Mouse (Mus musculus) ovary, postnatal 14 days (tissue): ENCODE data around the gene Cpne6.
A peak's percentile ranks its signal among the peaks of the same experiment; 100 is the strongest.

ENCODE experiments used
- DNase-seq: peaks from one replicate; pipeline ENCODE4 v3.0.0; 2022; ENCODE audit warnings: low spot score

Gene Cpne6

GRCm38 (mm10) chr14:55510125-55510731 is at the start of gene Cpne6:
Gene Cpne6, plus strand, starts transcription at chr14:55510445.
- no peak for DNase-seq

- DNase-seq = no peak
These were observed 48.5 kb upstream of the Cpne6 start for GRCm38 (mm10) chr14:55461757-55462156.

- DNase-seq = no peak
These were observed 43.8 kb upstream of the Cpne6 start for GRCm38 (mm10) chr14:55466481-55466880.

- no peak for DNase-seq
These were observed 43.1 kb upstream of the Cpne6 start for GRCm38 (mm10) chr14:55467108-55467507.

GRCm38 (mm10) chr14:55468301-55468741 is 41.9 kb upstream of the Cpne6 start:
- DNase-seq = no peak

GRCm38 (mm10) chr14:55469041-55469440 is 41.2 kb upstream of the Cpne6 start:
- no peak for DNase-seq

- DNase-seq = no peak
These were observed 40.4 kb upstream of the Cpne6 start for GRCm38 (mm10) chr14:55469821-55470220.

- no peak for DNase-seq
These were observed 39.4 kb upstream of the Cpne6 start for GRCm38 (mm10) chr14:55470806-55471205.

- no peak for DNase-seq
These were observed 34.6 kb upstream of the Cpne6 start for GRCm38 (mm10) chr14:55475654-55476053.

- no peak for DNase-seq
These were observed 32.8 kb upstream of the Cpne6 start for GRCm38 (mm10) chr14:55477421-55477820.

GRCm38 (mm10) chr14:55477829-55478228 is 32.4 kb upstream of the Cpne6 start:
- no peak for DNase-seq

GRCm38 (mm10) chr14:55478651-55479599 is 31.3 kb upstream of the Cpne6 start, which contains the start of gene Dhrs4:
Gene Dhrs4, plus strand, starts transcription at chr14:55478758.
- DNase-seq = peak; percentile 75

- no peak for DNase-seq
These were observed 30.6 kb upstream of the Cpne6 start for GRCm38 (mm10) chr14:55479629-55480028.

GRCm38 (mm10) chr14:55484430-55485085 is 25.7 kb upstream of the Cpne6 start:
- DNase-seq = no peak

- no peak for DNase-seq
These were observed 23.4 kb upstream of the Cpne6 start for GRCm38 (mm10) chr14:55486836-55487235.

- peak; percentile 44 for DNase-seq
These were observed 19.7 kb upstream of the Cpne6 start, which contains the start of gene Carmil3 for GRCm38 (mm10) chr14:55490361-55491201. Gene Carmil3, plus strand, starts transcription at chr14:55490651.

- peak; percentile 31 for DNase-seq
These were observed 18.9 kb upstream of the Cpne6 start for GRCm38 (mm10) chr14:55491291-55491833.

GRCm38 (mm10) chr14:55492103-55492502 is 18.1 kb upstream of the Cpne6 start:
- no peak for DNase-seq

GRCm38 (mm10) chr14:55495509-55496240 is 14.6 kb upstream of the Cpne6 start:
- no peak for DNase-seq

- DNase-seq = no peak
These were observed 13.3 kb upstream of the Cpne6 start for GRCm38 (mm10) chr14:55496761-55497448.
